Mouse (Mus musculus): ENCODE data around the gene Il1b. TPM values are rescaled to one million over a fixed set of nuclear protein-coding genes. Genes with fewer than 3 reads are reported as not detected.

The Il1b gene
- polyA plus RNA-seq, 1 experiment from 2014 or later, result 0.17 TPM

GRCm38 (mm10) chr2:129367246-129367645 is 3.7 kb downstream of the Il1b start:
- H3K36me3 ChIP-seq (ENCODE audit: poor library complexity, severe bottlenecking), result no peaks in the 10 kb centered on the region
- H3K4me2 ChIP-seq, result no peak overlapping the region
- WGBS, result 90% methylated on average over 5 of the region's 5 CpGs
- H3K27me3 ChIP-seq, result no peaks in the 10 kb centered on the region
- no peak overlapping the region for H3K9ac ChIP-seq
- no peak overlapping the region for H3K4me3 ChIP-seq
- H3K4me1 ChIP-seq, result no peaks in the 10 kb centered on the region
- H3K9me3 ChIP-seq (replicated peaks), result no peaks in the 10 kb centered on the region
- no peak for ATAC-seq
- no peak overlapping the region for H3K27ac ChIP-seq

GRCm38 (mm10) chr2:129360975-129361560 is 9.9 kb downstream of the Il1b start:
- Histone ChIP-seq H3K27ac (no peak overlapping the region), H3K9ac (no peak overlapping the region), H3K4me1 (no peaks in the 10 kb centered on the region), H3K36me3 (ENCODE audit: poor library complexity, severe bottlenecking) (no peaks in the 10 kb centered on the region), H3K4me3 (no peak overlapping the region), H3K9me3 (replicated peaks) (no peaks in the 10 kb centered on the region), H3K4me2 (no peak overlapping the region), H3K27me3 (no peaks in the 10 kb centered on the region)
- 84% methylated on average over 3 of the region's 3 CpGs for WGBS
- ATAC-seq, result no peak

- no peak for ATAC-seq
- no peak overlapping the region for H3K4me3 ChIP-seq
- no peaks in the 10 kb centered on the region for H3K27me3 ChIP-seq
- no peak overlapping the region for H3K27ac ChIP-seq
- no peaks in the 10 kb centered on the region for H3K36me3 ChIP-seq (ENCODE audit: poor library complexity, severe bottlenecking)
- H3K9ac ChIP-seq, result no peak overlapping the region
- H3K4me1 ChIP-seq, result no peaks in the 10 kb centered on the region
- 87% methylated on average over 10 of the region's 10 CpGs for WGBS
- H3K9me3 ChIP-seq (replicated peaks), result no peaks in the 10 kb centered on the region
- H3K4me2 ChIP-seq, result no peak overlapping the region
Measured at GRCm38 (mm10) chr2:129360197-129360596, 10.7 kb downstream of the Il1b start.

GRCm38 (mm10) chr2:129338138-129338621 is 32.8 kb downstream of the Il1b start:
- Histone ChIP-seq H3K9ac (no peak overlapping the region), H3K4me3 (no peak overlapping the region), H3K27ac (no peak overlapping the region), H3K27me3 (no peaks in the 10 kb centered on the region), H3K36me3 (ENCODE audit: poor library complexity, severe bottlenecking) (no peaks in the 10 kb centered on the region), H3K4me2 (no peak overlapping the region), H3K9me3 (replicated peaks) (peaks cover 6% of the 10 kb centered on the region), H3K4me1 (no peaks in the 10 kb centered on the region)
- whole genome bisulfite sequencing, result 81% methylated on average over 6 of the region's 6 CpGs
- ATAC-seq, result no peak

GRCm38 (mm10) chr2:129333471-129333870 is 37.5 kb downstream of the Il1b start:
- WGBS, result 68% methylated on average over 4 of the region's 4 CpGs

GRCm38 (mm10) chr2:129330540-129330939 is 40.4 kb downstream of the Il1b start:
- no peak for ATAC-seq
- no peaks in the 10 kb centered on the region for H3K27me3 ChIP-seq
- 92% methylated on average over 13 of the region's 13 CpGs for WGBS
- H3K4me3 ChIP-seq, result no peak overlapping the region
- no peak overlapping the region for H3K4me2 ChIP-seq
- no peak overlapping the region for H3K9ac ChIP-seq
- no peaks in the 10 kb centered on the region for H3K9me3 ChIP-seq (replicated peaks)
- H3K36me3 ChIP-seq (ENCODE audit: poor library complexity, severe bottlenecking), result no peaks in the 10 kb centered on the region
- no peaks in the 10 kb centered on the region for H3K4me1 ChIP-seq
- no peak overlapping the region for H3K27ac ChIP-seq

More at GRCm38 (mm10) chr2:129333471-129333870, 37.5 kb downstream of the Il1b start:
- Histone ChIP-seq H3K9me3 (replicated peaks) (no peaks in the 10 kb centered on the region), H3K27ac (no peak overlapping the region), H3K4me1 (no peaks in the 10 kb centered on the region), H3K27me3 (no peaks in the 10 kb centered on the region), H3K4me3 (no peak overlapping the region), H3K9ac (no peak overlapping the region), H3K36me3 (ENCODE audit: poor library complexity, severe bottlenecking) (no peaks in the 10 kb centered on the region), H3K4me2 (no peak overlapping the region)
- ATAC-seq, result no peak

GRCm38 (mm10) chr2:129330024-129330423 is 40.9 kb downstream of the Il1b start:
- Histone ChIP-seq H3K4me2 (no peak overlapping the region), H3K9ac (no peak overlapping the region), H3K27me3 (no peaks in the 10 kb centered on the region), H3K4me3 (no peak overlapping the region), H3K27ac (no peak overlapping the region), H3K36me3 (ENCODE audit: poor library complexity, severe bottlenecking) (no peaks in the 10 kb centered on the region), H3K4me1 (no peaks in the 10 kb centered on the region), H3K9me3 (replicated peaks) (no peaks in the 10 kb centered on the region)
- WGBS, result 70% methylated on average over 7 of the region's 7 CpGs
- no peak for ATAC-seq

GRCm38 (mm10) chr2:129328238-129328637 is 42.7 kb downstream of the Il1b start:
- Histone ChIP-seq H3K27me3 (no peaks in the 10 kb centered on the region), H3K4me1 (no peaks in the 10 kb centered on the region), H3K9ac (no peak overlapping the region), H3K36me3 (ENCODE audit: poor library complexity, severe bottlenecking) (no peaks in the 10 kb centered on the region), H3K27ac (no peak overlapping the region), H3K4me2 (no peak overlapping the region), H3K9me3 (replicated peaks) (no peaks in the 10 kb centered on the region), H3K4me3 (no peak overlapping the region)
- ATAC-seq, result no peak
- WGBS, result 78% methylated on average over 4 of the region's 4 CpGs

GRCm38 (mm10) chr2:129324216-129324615 is 46.7 kb downstream of the Il1b start:
- no peak for ATAC-seq
- no peak overlapping the region for H3K9ac ChIP-seq
- no peak overlapping the region for H3K27ac ChIP-seq
- H3K27me3 ChIP-seq, result no peaks in the 10 kb centered on the region
- WGBS, result 74% methylated on average over 3 of the region's 3 CpGs
- H3K4me3 ChIP-seq, result no peak overlapping the region
- no peak overlapping the region for H3K4me2 ChIP-seq
- H3K36me3 ChIP-seq (ENCODE audit: poor library complexity, severe bottlenecking), result no peaks in the 10 kb centered on the region
- H3K4me1 ChIP-seq, result no peaks in the 10 kb centered on the region
- H3K9me3 ChIP-seq (replicated peaks), result no peaks in the 10 kb centered on the region

- no peak overlapping the region for H3K4me3 ChIP-seq
- no peaks in the 10 kb centered on the region for H3K36me3 ChIP-seq (ENCODE audit: poor library complexity, severe bottlenecking)
- no peak overlapping the region for H3K9ac ChIP-seq
- H3K4me2 ChIP-seq, result no peak overlapping the region
- H3K4me1 ChIP-seq, result no peaks in the 10 kb centered on the region
- no peak overlapping the region for H3K27ac ChIP-seq
- ATAC-seq, result no peak
- no peaks in the 10 kb centered on the region for H3K27me3 ChIP-seq
- no peaks in the 10 kb centered on the region for H3K9me3 ChIP-seq (replicated peaks)
- WGBS, result 84% methylated on average over 1 of the region's 1 CpGs
Measured at GRCm38 (mm10) chr2:129322117-129322635, 48.8 kb downstream of the Il1b start.

GRCm38 (mm10) chr2:129320033-129320605 is 50.8 kb downstream of the Il1b start:
- H3K4me3 ChIP-seq, result no peak overlapping the region
- H3K36me3 ChIP-seq (ENCODE audit: poor library complexity, severe bottlenecking), result no peaks in the 10 kb centered on the region
- H3K4me1 ChIP-seq, result no peaks in the 10 kb centered on the region
- no peak for ATAC-seq
- H3K27me3 ChIP-seq, result no peaks in the 10 kb centered on the region
- H3K4me2 ChIP-seq, result no peak overlapping the region
- H3K9ac ChIP-seq, result no peak overlapping the region
- whole genome bisulfite sequencing, result 85% methylated on average over 8 of the region's 8 CpGs
- H3K9me3 ChIP-seq (replicated peaks), result no peaks in the 10 kb centered on the region
- H3K27ac ChIP-seq, result no peak overlapping the region

- no peak overlapping the region for H3K27ac ChIP-seq
- ATAC-seq, result no peak
- no peaks in the 10 kb centered on the region for H3K4me1 ChIP-seq
- H3K9me3 ChIP-seq (replicated peaks), result no peaks in the 10 kb centered on the region
- WGBS, result 81% methylated on average over 4 of the region's 4 CpGs
- no peak overlapping the region for H3K9ac ChIP-seq
- H3K4me3 ChIP-seq, result no peak overlapping the region
- H3K36me3 ChIP-seq (ENCODE audit: poor library complexity, severe bottlenecking), result no peaks in the 10 kb centered on the region
- no peaks in the 10 kb centered on the region for H3K27me3 ChIP-seq
- no peak overlapping the region for H3K4me2 ChIP-seq
Measured at GRCm38 (mm10) chr2:129315831-129316230, 55.1 kb downstream of the Il1b start.

- H3K4me2 ChIP-seq, result no peak overlapping the region
- no peak overlapping the region for H3K9ac ChIP-seq
- H3K4me1 ChIP-seq, result no peaks in the 10 kb centered on the region
- no peaks in the 10 kb centered on the region for H3K9me3 ChIP-seq (replicated peaks)
- H3K27ac ChIP-seq, result no peak overlapping the region
- no peaks in the 10 kb centered on the region for H3K27me3 ChIP-seq
- H3K4me3 ChIP-seq, result no peak overlapping the region
- 81% methylated on average over 6 of the region's 6 CpGs for WGBS
- no peak for ATAC-seq
- H3K36me3 ChIP-seq (ENCODE audit: poor library complexity, severe bottlenecking), result no peaks in the 10 kb centered on the region
Measured at GRCm38 (mm10) chr2:129314880-129315279, 56.1 kb downstream of the Il1b start.

All from forebrain, embryonic 13.5 days (tissue).